Mouse (Mus musculus): ENCODE measurements around the gene Peli2.

DNA sequence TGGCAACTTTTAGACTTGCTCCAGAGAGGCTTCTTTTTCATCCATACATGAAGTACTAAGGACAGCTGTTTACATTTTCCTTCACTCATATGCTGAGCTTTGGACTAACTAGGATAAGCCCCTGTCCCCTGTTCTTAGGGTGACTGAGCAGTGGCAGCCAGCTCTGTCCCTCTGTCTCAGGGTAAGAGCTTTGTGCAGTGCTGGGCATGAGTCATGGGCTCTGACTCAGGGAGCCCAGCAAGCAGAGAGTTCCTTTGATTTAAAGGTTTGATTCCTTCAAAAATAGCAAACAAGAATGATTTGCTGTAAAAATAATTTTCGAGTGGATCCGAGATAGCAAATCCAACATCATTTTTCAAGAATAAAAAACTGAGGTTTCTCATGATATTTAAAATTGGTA lies 128.8 kb downstream of the Peli2 start:
- no peak for TF ChIP-seq ZNF384 (IDR thresholded peaks at IDR 0.05; ENCODE audit: low read depth, low read length)
- no peak for TF ChIP-seq MAFK (IDR thresholded peaks at IDR 0.05; ENCODE audit: insufficient read depth, low read depth, low read length)
- TF ChIP-seq ZC3H11A (IDR thresholded peaks at IDR 0.05; ENCODE audit: borderline replicate concordance, low read depth, low read length): no peak
- no peak for TF ChIP-seq CHD2 (IDR thresholded peaks at IDR 0.05; ENCODE audit: low read depth, low read length)
- no peak for TF ChIP-seq HCFC1 (IDR thresholded peaks at IDR 0.05; ENCODE audit: borderline replicate concordance, insufficient read depth, low read length)

All from ES-E14 (cell line).